ENCODE assay signal across 25 mouse cellular contexts in genomic region chr12:81689505-81690056, GRCm38 (mm10). TPM values are rescaled to one million over a fixed set of nuclear protein-coding genes. Genes with fewer than 3 reads are reported as not detected.
DNase-seq lines count a peak whose midpoint lies in the region; ATAC-seq and TF ChIP-seq lines count a peak whose summit lies in the region.
"Had no signal": no experiment of that assay in that cellular context is flagged by ENCODE, and none has a peak within 500 bp of the region (broad histone marks: within the 10 kb centered on the region; RNA-seq: fewer than 3 reads in every experiment).

No protein-coding gene starts in this region.

- WGBS in heart, embryonic 11.5 days (ENCODE audit: insufficient replicate concordance): 41% methylated on average over 4 of the region's 4 CpGs
- 44% methylated on average over 4 of the region's 4 CpGs for WGBS in embryonic facial prominence, embryonic 10.5 days
- WGBS in heart, postnatal 0 days: 38% methylated on average over 4 of the region's 4 CpGs

- ATAC-seq in heart, embryonic 11.5 days (replicated peaks; ENCODE audit: insufficient number of reproducible peaks, low FRiP score, low TSS enrichment): no peak; the same call in 1 of the 2 replicates
- ATAC-seq in megakaryocyte, adult 5-6 weeks (ENCODE audit: poor library complexity, severe bottlenecking): no peak
- peak; percentile 54 for ATAC-seq in heart, postnatal 0 days (ENCODE audit: insufficient read depth, low read depth)
- ATAC-seq: intestine, embryonic 16.5 days had no signal

- no peak for TF ChIP-seq EP300 in heart, postnatal 0 days (IDR thresholded peaks at IDR 0.05; ENCODE audit: low read depth)

- H3K4me2 ChIP-seq in heart, embryonic 11.5 days: no peak overlapping the region
- no peak overlapping the region for H3K4me2 ChIP-seq in heart, postnatal 0 days (ENCODE audit: low read depth, low read length)
- H3K4me2 ChIP-seq: embryonic facial prominence, embryonic 15.5 days; hindbrain, embryonic 15.5 days; kidney, embryonic 15.5 days; limb, embryonic 13.5 days; liver, embryonic 13.5 days; lung, embryonic 15.5 days; neural tube, embryonic 13.5 days had no signal

- no peaks in the 10 kb centered on the region for H3K27me3 ChIP-seq in heart, embryonic 11.5 days (ENCODE audit: control insufficient read depth, insufficient read depth, low read length)
- peaks cover 2% of the 10 kb centered on the region for H3K27me3 ChIP-seq in megakaryocyte, embryonic 14.5 days (replicated peaks)
- H3K27me3 ChIP-seq in embryonic facial prominence, embryonic 10.5 days (replicated peaks; ENCODE audit: low read depth, poor library complexity, severe bottlenecking): no peaks in the 10 kb centered on the region
- H3K27me3 ChIP-seq in heart, postnatal 0 days (ENCODE audit: control insufficient read depth, insufficient read depth, low read length): no peaks in the 10 kb centered on the region
- H3K27me3 ChIP-seq: hindbrain, embryonic 15.5 days; kidney, embryonic 15.5 days; limb, embryonic 13.5 days; liver, embryonic 13.5 days; lung, embryonic 15.5 days; neural tube, embryonic 13.5 days had no signal

- no peak for DNase-seq in heart, postnatal 25 days (ENCODE audit: low spot score)
- DNase-seq in embryonic facial prominence, embryonic 10.5 days (ENCODE audit: low spot score): peak; percentile 24
- peak; percentile 6 for DNase-seq in heart, postnatal 0 days (ENCODE audit: low spot score)
- no peak for DNase-seq in layer of hippocampus, adult 2 months (ENCODE audit: low spot score in 2 of 2)
- DNase-seq in urinary bladder, postnatal 36 days (ENCODE audit: low spot score in 2 of 2): no peak
- DNase-seq: adrenal gland, postnatal 14 days; cerebellum, adult 11-12 months; cerebellum, postnatal 25 days; layer of hippocampus, postnatal 36 days; liver, embryonic 13.5 days; midbrain, embryonic 14.5 days; spleen, adult 18-20 months; thymus, adult 18-20 months had no signal

- intact Hi-C loops in heart, postnatal 25 days (cut with DNase I): no loop called here

- no peaks in the 10 kb centered on the region for H3K36me3 ChIP-seq in heart, embryonic 11.5 days (ENCODE audit: control insufficient read depth, insufficient read depth, low read length)
- no peaks in the 10 kb centered on the region for H3K36me3 ChIP-seq in megakaryocyte, embryonic 14.5 days (replicated peaks; ENCODE audit: low read length)
- H3K36me3 ChIP-seq in embryonic facial prominence, embryonic 10.5 days (replicated peaks): no peaks in the 10 kb centered on the region
- no peaks in the 10 kb centered on the region for H3K36me3 ChIP-seq in heart, postnatal 0 days (replicated peaks; ENCODE audit: control insufficient read depth, insufficient read depth, low read length)
- H3K36me3 ChIP-seq: embryonic facial prominence, embryonic 15.5 days; G1E; hindbrain, embryonic 15.5 days; kidney, embryonic 15.5 days; limb, embryonic 13.5 days; liver, embryonic 13.5 days; lung, embryonic 15.5 days; neural tube, embryonic 13.5 days had no signal

- no peak overlapping the region for H3K9ac ChIP-seq in heart, embryonic 11.5 days (ENCODE audit: low read depth, low read length)
- H3K9ac ChIP-seq in heart, postnatal 0 days (replicated peaks; ENCODE audit: low read depth, low read length): no peak overlapping the region
- H3K9ac ChIP-seq: embryonic facial prominence, embryonic 15.5 days; hindbrain, embryonic 15.5 days; kidney, embryonic 15.5 days; limb, embryonic 13.5 days; liver, embryonic 13.5 days; lung, embryonic 15.5 days; neural tube, embryonic 13.5 days had no signal

- H3K27ac ChIP-seq in heart, embryonic 11.5 days (ENCODE audit: low read depth, low read length): peak overlapping the region; percentile 57; the same call in 1 of the 2 replicates
- peak overlapping the region; percentile 20 for H3K27ac ChIP-seq in embryonic facial prominence, embryonic 10.5 days (replicated peaks)
- peak overlapping the region; percentile 71 for H3K27ac ChIP-seq in heart, postnatal 0 days (ENCODE audit: low read depth)
- H3K27ac ChIP-seq in layer of hippocampus, adult 2 months: no peak overlapping the region
- H3K27ac ChIP-seq: embryonic facial prominence, embryonic 15.5 days; hindbrain, embryonic 15.5 days; limb, embryonic 13.5 days; liver, embryonic 13.5 days; lung, embryonic 15.5 days; macrophage; neural tube, embryonic 13.5 days had no signal

- H3K9me3 ChIP-seq in heart, embryonic 11.5 days (replicated peaks; ENCODE audit: control insufficient read depth, low read length): no peaks in the 10 kb centered on the region
- H3K9me3 ChIP-seq in megakaryocyte, embryonic 14.5 days: peaks cover under 1% of the 10 kb centered on the region; the same call in 1 of the 2 replicates
- no peaks in the 10 kb centered on the region for H3K9me3 ChIP-seq in embryonic facial prominence, embryonic 10.5 days
- H3K9me3 ChIP-seq in heart, postnatal 0 days (replicated peaks; ENCODE audit: control insufficient read depth, low read length): no peaks in the 10 kb centered on the region
- H3K9me3 ChIP-seq: embryonic facial prominence, embryonic 15.5 days; G1E; hindbrain, embryonic 15.5 days; kidney, embryonic 15.5 days; limb, embryonic 13.5 days; liver, embryonic 13.5 days; lung, embryonic 15.5 days; neural tube, embryonic 13.5 days had no signal

- no peak overlapping the region for H3K4me3 ChIP-seq in heart, embryonic 11.5 days (ENCODE audit: low read depth, low read length)
- peak overlapping the region; percentile 8 for H3K4me3 ChIP-seq in megakaryocyte, embryonic 14.5 days (replicated peaks)
- no peak overlapping the region for H3K4me3 ChIP-seq in embryonic facial prominence, embryonic 10.5 days
- no peak overlapping the region for H3K4me3 ChIP-seq in heart, postnatal 0 days (ENCODE audit: low read depth, low read length)
- no peak overlapping the region for H3K4me3 ChIP-seq in layer of hippocampus, adult 2 months
- H3K4me3 ChIP-seq: embryonic facial prominence, embryonic 15.5 days; hindbrain, embryonic 15.5 days; kidney, embryonic 15.5 days; limb, embryonic 13.5 days; liver, embryonic 13.5 days; lung, embryonic 15.5 days; neural tube, embryonic 13.5 days had no signal

- TF ChIP-seq CTCF in heart, postnatal 0 days (IDR thresholded peaks at IDR 0.05; ENCODE audit: low read depth): no peak
- TF ChIP-seq CTCF in layer of hippocampus, adult 2 months (conservative IDR thresholded peaks at IDR 0.05): no peak

- no peaks in the 10 kb centered on the region for H3K4me1 ChIP-seq in heart, embryonic 11.5 days (ENCODE audit: control insufficient read depth, insufficient read depth, low read length)
- H3K4me1 ChIP-seq in megakaryocyte, embryonic 14.5 days: peaks cover 35% of the 10 kb centered on the region
- H3K4me1 ChIP-seq in embryonic facial prominence, embryonic 10.5 days: peaks cover 26% of the 10 kb centered on the region
- peaks cover 8% of the 10 kb centered on the region for H3K4me1 ChIP-seq in heart, postnatal 0 days (ENCODE audit: control insufficient read depth, insufficient read depth)
- H3K4me1 ChIP-seq: embryonic facial prominence, embryonic 15.5 days; kidney, embryonic 15.5 days; limb, embryonic 13.5 days; liver, embryonic 13.5 days had no signal

RNA-seq across cellular contexts. Expression of gene Ttc9, which starts 58.5 kb away (rescaled TPM):
- polyA plus RNA-seq in heart, embryonic 11.5 days (2014; fragmentation: Nextera tagmentation; extraction: Ambion mirVana): 0.77 and 1.2 TPM in 2 replicates
- 1 to 10 TPM; 3.1 to 3.4 TPM for total RNA-seq in heart, postnatal 25 days (2021)
- 3.1 and 3.7 TPM in 2 replicates for polyA plus RNA-seq in megakaryocyte, embryonic 14.5 days (2012; ENCODE audit: insufficient read depth, low replicate concordance)
- total RNA-seq in megakaryocyte, adult 5-6 weeks (2015): 0.31 TPM in 1 of 2 replicates, not detected in the other
- not detected in 2 replicates for total RNA-seq in megakaryocyte, adult 5-6 weeks (2017)
- polyA plus RNA-seq in embryonic facial prominence, embryonic 10.5 days (2016; fragmentation: Nextera tagmentation; extraction: Ambion mirVana): 1.2 and 1.6 TPM in 2 replicates
- 7.9 and 10.9 TPM in 2 replicates for total RNA-seq in heart, postnatal 0 days (2014; rRNA removed; ENCODE audit: low replicate concordance)
- 2.9 and 3.6 TPM in 2 replicates for polyA plus RNA-seq in heart, postnatal 0 days (2015; fragmentation: Nextera tagmentation; extraction: Ambion mirVana)
- 10 to 100 TPM; 37.3 to 38.0 TPM for total RNA-seq in layer of hippocampus, adult 2 months (2021)
- polyA plus RNA-seq: G1E, macrophage had no signal

Comparison
In these comparisons a context has a peak if more than half of its experiments do, and no peak if none do; other contexts are left out.
1. DNase-seq: peak in embryonic facial prominence, embryonic 10.5 days (single experiment) and heart, postnatal 0 days (single experiment); none in heart, postnatal 25 days (single experiment), layer of hippocampus, adult 2 months (0 of 2) and urinary bladder, postnatal 36 days (0 of 2).